8 mouse cellular contexts compared by ENCODE assay signal in the genomic region with DNA sequence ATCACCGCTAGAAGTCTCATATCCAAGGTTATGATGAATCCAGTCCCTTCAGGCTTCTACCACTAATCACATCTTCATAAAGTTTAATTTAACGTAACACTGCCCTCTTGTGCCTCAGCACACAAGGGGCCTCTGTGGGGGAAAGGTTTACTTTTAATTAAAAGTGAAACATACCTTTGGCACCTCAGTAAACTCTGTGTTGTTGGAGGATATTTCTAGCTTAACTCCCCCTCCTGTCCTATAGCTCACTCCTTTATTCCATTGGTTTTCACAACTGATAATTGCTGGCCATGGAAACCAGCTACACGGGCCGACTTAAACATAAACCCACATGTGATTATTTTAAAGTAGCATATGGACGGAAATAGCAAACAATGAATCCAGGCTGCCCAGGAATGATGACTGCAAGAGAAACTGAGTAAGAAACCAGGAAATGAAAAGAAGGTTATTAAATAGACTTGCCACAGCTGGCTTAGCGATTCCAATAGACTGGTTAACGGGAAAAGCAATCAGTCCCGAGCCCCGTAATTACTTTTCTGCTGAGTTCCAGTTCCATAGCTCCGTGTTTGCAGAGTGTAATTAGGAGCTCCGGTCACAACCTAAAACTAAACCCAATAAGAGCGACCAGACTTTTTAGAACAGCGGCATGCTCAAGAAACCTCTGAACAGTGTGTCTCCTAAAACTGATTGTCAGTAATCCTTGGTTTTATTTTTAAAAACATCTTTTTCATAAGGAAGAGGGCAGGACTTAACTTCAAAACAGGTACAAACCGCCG.
DNase-seq lines count a peak whose midpoint lies in the region; ATAC-seq lines count a peak whose summit lies in the region.

No protein-coding gene starts in this region.

- peak; percentile 75 for DNase-seq in heart, adult 11 months
- DNase-seq in heart, postnatal 25 days (ENCODE audit: low spot score) = no peak
- peak; percentile 60 for DNase-seq in MN1 (ENCODE audit: low spot score)
- DNase-seq in kidney, postnatal 36 days = peak; percentile 17 to 31
- DNase-seq in right cerebral cortex, postnatal 36 days (ENCODE audit: low spot score in 2 of 2) = no peak
- DNase-seq in cerebellum, postnatal 25 days = no peak
- no peak for DNase-seq in yolk sac, embryonic 10.5 days (ENCODE audit: low spot score)

- no peak for ATAC-seq in forebrain, embryonic 15.5 days (replicated peaks)

- no peak overlapping the region for H3K27ac ChIP-seq in forebrain, embryonic 15.5 days (replicated peaks)

- peak overlapping the region; percentile 30 for H3K4me2 ChIP-seq in forebrain, embryonic 15.5 days (replicated peaks)

- no peaks in the 10 kb centered on the region for H3K27me3 ChIP-seq in forebrain, embryonic 15.5 days

- peak overlapping the region; percentile 2; the same call in 1 of the 2 replicates for H3K4me3 ChIP-seq in forebrain, embryonic 15.5 days

- intact Hi-C loops in heart, postnatal 25 days (cut with DNase I) = loop anchor here (2.0 to 5.0 kb wide), 5 partner anchors 96 to 757 kb away; partner anchors contain the start of gene Adamts9

- WGBS in forebrain, embryonic 15.5 days = 18% methylated on average over 15 of the region's 15 CpGs

- H3K36me3 ChIP-seq in forebrain, embryonic 15.5 days = no peaks in the 10 kb centered on the region

- no peaks in the 10 kb centered on the region for H3K9me3 ChIP-seq in forebrain, embryonic 15.5 days

- peaks cover 7% of the 10 kb centered on the region for H3K4me1 ChIP-seq in forebrain, embryonic 15.5 days

- H3K9ac ChIP-seq in forebrain, embryonic 15.5 days (replicated peaks) = no peak overlapping the region

Comparison
In these comparisons a context has a peak if more than half of its experiments do, and no peak if none do; other contexts are left out.
1. DNase-seq: peak in heart, adult 11 months (single experiment), MN1 (single experiment) and kidney, postnatal 36 days (2 of 2); none in heart, postnatal 25 days (single experiment), right cerebral cortex, postnatal 36 days (0 of 2), cerebellum, postnatal 25 days (0 of 2) and yolk sac, embryonic 10.5 days (single experiment).